In the genomic region with DNA sequence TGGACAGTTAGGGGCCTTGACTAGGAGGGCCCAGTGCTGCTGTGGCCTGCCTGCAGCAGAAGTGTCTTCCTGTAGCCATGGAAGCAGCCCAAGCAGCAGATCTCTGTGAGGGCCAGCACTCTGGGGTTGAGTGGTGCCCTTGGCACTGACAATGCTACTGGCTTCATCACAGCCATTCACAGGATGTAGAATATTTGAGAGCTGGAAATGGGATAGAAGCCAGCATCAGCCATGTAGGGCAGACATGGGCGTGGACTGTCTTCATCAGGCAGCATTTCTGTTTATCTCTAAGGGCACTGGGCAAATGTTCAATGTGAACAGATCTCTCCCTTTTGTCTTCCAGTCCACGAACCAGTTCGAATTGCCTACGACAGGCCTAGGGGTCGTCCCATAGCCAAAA, we compare ENCODE assay signal across 20 mouse cellular contexts. TPM values are rescaled to one million over a fixed set of nuclear protein-coding genes. Genes with fewer than 3 reads are reported as not detected.
DNase-seq lines count a peak whose midpoint lies in the region; ATAC-seq and TF ChIP-seq lines count a peak whose summit lies in the region.
"Had no signal": no experiment of that assay in that cellular context is flagged by ENCODE, and none has a peak within 500 bp of the region (broad histone marks: within the 10 kb centered on the region; RNA-seq: fewer than 3 reads in every experiment).

No protein-coding gene starts in this region.

- no peak for TF ChIP-seq EP300 in liver, postnatal 0 days (IDR thresholded peaks at IDR 0.05; ENCODE audit: low read depth)

- no peaks in the 10 kb centered on the region for H3K9me3 ChIP-seq in heart, embryonic 13.5 days
- H3K9me3 ChIP-seq in heart, embryonic 10.5 days = no peaks in the 10 kb centered on the region
- H3K9me3 ChIP-seq in liver, postnatal 0 days (ENCODE audit: low read length) = no peaks in the 10 kb centered on the region
- H3K9me3 ChIP-seq in hindbrain, embryonic 10.5 days = no peaks in the 10 kb centered on the region
- H3K9me3 ChIP-seq: embryonic facial prominence, embryonic 12.5 days; forebrain, embryonic 10.5 days; hindbrain, embryonic 12.5 days; intestine, embryonic 15.5 days; midbrain, embryonic 12.5 days had no signal

- peak overlapping the region; percentile 44; the same call in 1 of the 2 replicates for H3K9ac ChIP-seq in heart, embryonic 13.5 days
- H3K9ac ChIP-seq in liver, postnatal 0 days (replicated peaks) = no peak overlapping the region
- H3K9ac ChIP-seq: embryonic facial prominence, embryonic 12.5 days; hindbrain, embryonic 12.5 days; intestine, embryonic 15.5 days; lung, embryonic 14.5 days; midbrain, embryonic 12.5 days had no signal

- 71% methylated on average over 5 of the region's 5 CpGs for WGBS in heart, embryonic 13.5 days
- 90% methylated on average over 5 of the region's 5 CpGs for WGBS in heart, embryonic 10.5 days
- WGBS in spleen, adult 2 months = 81% methylated on average over 5 of the region's 5 CpGs
- WGBS in liver, postnatal 0 days (ENCODE audit: insufficient replicate concordance) = 66% methylated on average over 5 of the region's 5 CpGs
- 88% methylated on average over 5 of the region's 5 CpGs for WGBS in kidney, adult 2 months
- 97% methylated on average over 5 of the region's 5 CpGs for WGBS in hindbrain, embryonic 10.5 days

- H3K36me3 ChIP-seq in heart, embryonic 13.5 days = peaks cover 99% of the 10 kb centered on the region
- peaks cover 100% of the 10 kb centered on the region for H3K36me3 ChIP-seq in heart, embryonic 10.5 days
- peaks cover 46% of the 10 kb centered on the region for H3K36me3 ChIP-seq in spleen, adult 2 months (ENCODE audit: control insufficient read depth, insufficient read depth, low read length)
- H3K36me3 ChIP-seq in liver, postnatal 0 days (replicated peaks; ENCODE audit: insufficient read depth, low read length) = peaks cover 80% of the 10 kb centered on the region
- no peaks in the 10 kb centered on the region; the same call in 1 of the 2 replicates for H3K36me3 ChIP-seq in kidney, adult 2 months (ENCODE audit: control insufficient read depth, insufficient read depth, low read length)
- peaks cover 100% of the 10 kb centered on the region for H3K36me3 ChIP-seq in hindbrain, embryonic 10.5 days

- no peak for DNase-seq in heart, embryonic 10.5 days (ENCODE audit: low spot score)
- DNase-seq in spleen, adult 2 months (ENCODE audit: low read depth in 1 of 2, low spot score in 2 of 2) = no peak
- DNase-seq in spleen, postnatal 4 days (ENCODE audit: low spot score in 2 of 2) = no peak
- no peak for DNase-seq in liver, postnatal 0 days
- no peak for DNase-seq in kidney, adult 2 months
- DNase-seq in cerebellum, adult 18-20 months = no peak
- no peak for DNase-seq in hindbrain, embryonic 10.5 days (ENCODE audit: low spot score)
- DNase-seq: cerebellum, adult 11-12 months; gastrocnemius, postnatal 36 days; kidney, postnatal 10 days; right cerebral cortex, adult 18-20 months; spleen, adult 18-20 months; thymus, postnatal 4 days had no signal

- no peak for TF ChIP-seq POLR2A in spleen, adult 2 months (IDR thresholded peaks at IDR 0.05; ENCODE audit: low read depth, low read length)
- no peak for TF ChIP-seq POLR2A in kidney, adult 2 months (IDR thresholded peaks at IDR 0.05; ENCODE audit: low read depth, low read length)

- H3K27me3 ChIP-seq in heart, embryonic 13.5 days (replicated peaks) = no peaks in the 10 kb centered on the region
- no peaks in the 10 kb centered on the region for H3K27me3 ChIP-seq in heart, embryonic 10.5 days (ENCODE audit: insufficient read depth, poor library complexity, severe bottlenecking)
- H3K27me3 ChIP-seq in spleen, adult 2 months (ENCODE audit: control insufficient read depth, insufficient read depth, low read length) = no peaks in the 10 kb centered on the region
- no peaks in the 10 kb centered on the region for H3K27me3 ChIP-seq in liver, postnatal 0 days (ENCODE audit: insufficient read depth, low read length)
- no peaks in the 10 kb centered on the region for H3K27me3 ChIP-seq in kidney, adult 2 months (replicated peaks; ENCODE audit: control insufficient read depth, insufficient read depth, low read length)
- no peaks in the 10 kb centered on the region for H3K27me3 ChIP-seq in hindbrain, embryonic 10.5 days (ENCODE audit: insufficient read depth, poor library complexity, severe bottlenecking)
- H3K27me3 ChIP-seq: embryonic facial prominence, embryonic 12.5 days; hindbrain, embryonic 12.5 days; intestine, embryonic 15.5 days; midbrain, embryonic 12.5 days had no signal

- no peak for ATAC-seq in heart, embryonic 13.5 days (ENCODE audit: extremely low read depth, insufficient number of reproducible peaks, low FRiP score, low TSS enrichment)
- peak; percentile 70 for ATAC-seq in liver, postnatal 0 days
- ATAC-seq: intestine, embryonic 15.5 days had no signal

- H3K4me1 ChIP-seq in heart, embryonic 13.5 days = peaks cover 16% of the 10 kb centered on the region
- 0 out of 2 replicates have a peak, but pooled peaks cover 4% of the 10 kb centered on the region for H3K4me1 ChIP-seq in heart, embryonic 10.5 days
- no peaks in the 10 kb centered on the region for H3K4me1 ChIP-seq in spleen, adult 2 months (ENCODE audit: control insufficient read depth, insufficient read depth, insufficient read length)
- H3K4me1 ChIP-seq in liver, postnatal 0 days (ENCODE audit: insufficient read depth) = peaks cover 7% of the 10 kb centered on the region; the same call in 1 of the 2 replicates
- H3K4me1 ChIP-seq in kidney, adult 2 months (ENCODE audit: control insufficient read depth, insufficient read depth, low read length) = no peaks in the 10 kb centered on the region
- H3K4me1 ChIP-seq in hindbrain, embryonic 10.5 days (replicated peaks) = no peaks in the 10 kb centered on the region
- H3K4me1 ChIP-seq: embryonic facial prominence, embryonic 12.5 days; forebrain, embryonic 10.5 days; hindbrain, embryonic 12.5 days; intestine, embryonic 15.5 days; midbrain, embryonic 12.5 days had no signal

- no peak overlapping the region for H3K4me2 ChIP-seq in heart, embryonic 13.5 days
- H3K4me2 ChIP-seq in liver, postnatal 0 days (ENCODE audit: low read depth, low read length) = no peak overlapping the region
- H3K4me2 ChIP-seq: embryonic facial prominence, embryonic 12.5 days; hindbrain, embryonic 12.5 days; intestine, embryonic 15.5 days; lung, embryonic 14.5 days; midbrain, embryonic 12.5 days had no signal

- no peak for TF ChIP-seq CTCF in spleen, adult 2 months (IDR thresholded peaks at IDR 0.05; ENCODE audit: extremely low read depth, insufficient read depth, insufficient read length, insufficient replicate concordance)
- no peak for TF ChIP-seq CTCF in liver, postnatal 0 days (IDR thresholded peaks at IDR 0.05; ENCODE audit: low read depth)
- no peak for TF ChIP-seq CTCF in kidney, adult 2 months (conservative IDR thresholded peaks at IDR 0.05; ENCODE audit: insufficient read depth, insufficient read length, low read depth, low read length)

- no peak overlapping the region for H3K4me3 ChIP-seq in heart, embryonic 13.5 days
- no peak overlapping the region for H3K4me3 ChIP-seq in heart, embryonic 10.5 days
- no peak overlapping the region for H3K4me3 ChIP-seq in spleen, adult 2 months (ENCODE audit: extremely low read depth, insufficient read depth, insufficient read length)
- H3K4me3 ChIP-seq in liver, postnatal 0 days (ENCODE audit: low read depth, low read length) = no peak overlapping the region
- H3K4me3 ChIP-seq in kidney, adult 2 months (ENCODE audit: insufficient read depth, low read depth, low read length) = no peak overlapping the region
- no peak overlapping the region for H3K4me3 ChIP-seq in hindbrain, embryonic 10.5 days
- H3K4me3 ChIP-seq: embryonic facial prominence, embryonic 12.5 days; forebrain, embryonic 10.5 days; hindbrain, embryonic 12.5 days; intestine, embryonic 15.5 days; midbrain, embryonic 12.5 days had no signal

- peak overlapping the region; percentile 66 for H3K27ac ChIP-seq in heart, embryonic 13.5 days (replicated peaks)
- no peak overlapping the region for H3K27ac ChIP-seq in heart, embryonic 10.5 days
- peak overlapping the region; percentile 19; the same call in 1 of the 2 replicates for H3K27ac ChIP-seq in spleen, adult 2 months (ENCODE audit: insufficient read depth, low read length)
- H3K27ac ChIP-seq in liver, postnatal 0 days (ENCODE audit: low read depth) = peak overlapping the region; percentile 62; the same call in 1 of the 2 replicates
- no peak overlapping the region for H3K27ac ChIP-seq in kidney, adult 2 months (ENCODE audit: insufficient read depth, low read depth, low read length)
- H3K27ac ChIP-seq in hindbrain, embryonic 10.5 days = no peak overlapping the region
- H3K27ac ChIP-seq: embryonic facial prominence, embryonic 12.5 days; forebrain, embryonic 10.5 days; hindbrain, embryonic 12.5 days; intestine, embryonic 15.5 days; midbrain, embryonic 12.5 days had no signal

RNA-seq across cellular contexts. Expression of a gene that starts 24.0 kb away (rescaled TPM):
- polyA plus RNA-seq in heart, embryonic 13.5 days (2015; fragmentation: Nextera tagmentation; extraction: Ambion mirVana) = 34.1 and 37.2 TPM in 2 replicates
- 42.7 and 80.5 TPM in 2 replicates for polyA plus RNA-seq in heart, embryonic 10.5 days (2016; fragmentation: Nextera tagmentation; extraction: Ambion mirVana)
- polyA plus RNA-seq in spleen, adult 2 months (2012; rRNA removed) = 28.1 and 34.7 TPM in 2 replicates
- 4.3 and 5.6 TPM in 2 replicates for polyA plus RNA-seq in liver, postnatal 0 days (2015; fragmentation: Nextera tagmentation; extraction: Ambion mirVana)
- 22.4 and 23.7 TPM in 2 replicates for polyA plus RNA-seq in kidney, adult 2 months (2012; rRNA removed)
- 107 and 108 TPM in 2 replicates for polyA plus RNA-seq in hindbrain, embryonic 10.5 days (2016; fragmentation: Nextera tagmentation; extraction: Ambion mirVana)

RNA-seq across cellular contexts. Expression of a gene that starts 24.3 kb away (rescaled TPM):
- 20.6 and 20.7 TPM in 2 replicates for polyA plus RNA-seq in heart, embryonic 13.5 days (2015; fragmentation: Nextera tagmentation; extraction: Ambion mirVana)
- polyA plus RNA-seq in heart, embryonic 10.5 days (2016; fragmentation: Nextera tagmentation; extraction: Ambion mirVana) = 29.5 and 31.6 TPM in 2 replicates
- polyA plus RNA-seq in spleen, adult 2 months (2012; rRNA removed) = 11.5 and 14.1 TPM in 2 replicates
- 5.3 and 6.3 TPM in 2 replicates for polyA plus RNA-seq in liver, postnatal 0 days (2015; fragmentation: Nextera tagmentation; extraction: Ambion mirVana)
- polyA plus RNA-seq in kidney, adult 2 months (2012; rRNA removed) = 14.2 and 14.4 TPM in 2 replicates
- polyA plus RNA-seq in hindbrain, embryonic 10.5 days (2016; fragmentation: Nextera tagmentation; extraction: Ambion mirVana) = 39.7 and 40.9 TPM in 2 replicates

RNA-seq across cellular contexts. Expression of a gene that starts 24.6 kb away (rescaled TPM):
- 23.2 and 24.3 TPM in 2 replicates for polyA plus RNA-seq in heart, embryonic 13.5 days (2015; fragmentation: Nextera tagmentation; extraction: Ambion mirVana)
- 34.7 and 34.8 TPM in 2 replicates for polyA plus RNA-seq in heart, embryonic 10.5 days (2016; fragmentation: Nextera tagmentation; extraction: Ambion mirVana)
- polyA plus RNA-seq in spleen, adult 2 months (2012; rRNA removed) = 38.3 and 40.0 TPM in 2 replicates
- 7.3 and 8.3 TPM in 2 replicates for polyA plus RNA-seq in liver, postnatal 0 days (2015; fragmentation: Nextera tagmentation; extraction: Ambion mirVana)
- polyA plus RNA-seq in kidney, adult 2 months (2012; rRNA removed) = 18.9 and 20.2 TPM in 2 replicates
- polyA plus RNA-seq in hindbrain, embryonic 10.5 days (2016; fragmentation: Nextera tagmentation; extraction: Ambion mirVana) = 56.1 and 58.2 TPM in 2 replicates

RNA-seq across cellular contexts. Expression of a gene that starts 43.7 kb away (rescaled TPM):
- 32.6 and 34.1 TPM in 2 replicates for polyA plus RNA-seq in heart, embryonic 13.5 days (2015; fragmentation: Nextera tagmentation; extraction: Ambion mirVana)
- 40.5 and 47.5 TPM in 2 replicates for polyA plus RNA-seq in heart, embryonic 10.5 days (2016; fragmentation: Nextera tagmentation; extraction: Ambion mirVana)
- 37.4 and 44.5 TPM in 2 replicates for polyA plus RNA-seq in spleen, adult 2 months (2012; rRNA removed)
- 15.2 and 16.3 TPM in 2 replicates for polyA plus RNA-seq in liver, postnatal 0 days (2015; fragmentation: Nextera tagmentation; extraction: Ambion mirVana)
- polyA plus RNA-seq in kidney, adult 2 months (2012; rRNA removed) = 38.8 and 42.0 TPM in 2 replicates
- 54.4 and 54.8 TPM in 2 replicates for polyA plus RNA-seq in hindbrain, embryonic 10.5 days (2016; fragmentation: Nextera tagmentation; extraction: Ambion mirVana)

RNA-seq across cellular contexts. Expression of a gene that starts 43.7 kb away (rescaled TPM):
- 294 and 344 TPM in 2 replicates for polyA plus RNA-seq in heart, embryonic 13.5 days (2015; fragmentation: Nextera tagmentation; extraction: Ambion mirVana)
- 379 and 398 TPM in 2 replicates for polyA plus RNA-seq in heart, embryonic 10.5 days (2016; fragmentation: Nextera tagmentation; extraction: Ambion mirVana)
- polyA plus RNA-seq in spleen, adult 2 months (2012; rRNA removed) = 200 and 269 TPM in 2 replicates
- polyA plus RNA-seq in liver, postnatal 0 days (2015; fragmentation: Nextera tagmentation; extraction: Ambion mirVana) = 162 and 171 TPM in 2 replicates
- 277 and 300 TPM in 2 replicates for polyA plus RNA-seq in kidney, adult 2 months (2012; rRNA removed)
- polyA plus RNA-seq in hindbrain, embryonic 10.5 days (2016; fragmentation: Nextera tagmentation; extraction: Ambion mirVana) = 324 and 329 TPM in 2 replicates

Comparison
In these comparisons a context has a peak if more than half of its experiments do, and no peak if none do; other contexts are left out.
1. H3K27ac ChIP-seq: peak in heart, embryonic 13.5 days (single experiment), spleen, adult 2 months (single experiment) and liver, postnatal 0 days (single experiment); none in heart, embryonic 10.5 days (single experiment), kidney, adult 2 months (single experiment) and hindbrain, embryonic 10.5 days (single experiment).